In the genomic region with DNA sequence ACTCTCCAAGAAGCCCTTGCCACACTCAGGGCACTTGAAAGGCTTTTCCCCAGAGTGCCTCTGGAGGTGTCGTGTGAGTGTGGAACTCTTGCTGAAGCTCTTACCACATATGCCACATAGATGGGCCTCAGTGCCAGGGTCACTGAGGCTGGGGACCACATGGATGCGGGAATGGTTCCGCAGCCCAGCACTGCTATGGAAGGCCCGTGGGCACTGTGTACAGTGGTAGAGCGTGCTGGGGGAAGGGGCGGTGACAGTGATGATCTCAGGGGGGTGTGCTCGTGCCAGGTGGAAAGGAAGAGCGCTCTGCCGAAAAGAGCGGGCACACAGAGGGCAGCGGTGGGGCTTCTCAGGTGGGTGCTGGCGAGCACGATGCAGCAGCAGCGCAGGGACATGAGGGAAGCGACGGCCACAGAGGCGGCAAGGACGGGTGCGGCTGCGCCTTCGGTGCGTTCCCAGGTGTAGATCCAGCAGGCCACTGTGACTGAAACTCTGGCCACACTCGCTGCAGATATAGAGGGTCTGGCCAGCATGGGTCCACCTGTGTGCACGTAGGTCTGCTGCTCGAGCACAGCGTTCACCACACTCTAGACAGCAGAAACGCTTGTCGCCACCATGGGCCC, we compare ENCODE assay signal across 12 mouse cellular contexts. TPM values are rescaled to one million over a fixed set of nuclear protein-coding genes. Genes with fewer than 3 reads are reported as not detected.
A peak's percentile ranks its signal among the peaks of the same experiment; 100 is the strongest.
DNase-seq lines count a peak whose midpoint lies in the region; ATAC-seq and TF ChIP-seq lines count a peak whose summit lies in the region.
"Had no signal": no experiment of that assay in that cellular context is flagged by ENCODE, and none has a peak within 500 bp of the region (broad histone marks: within the 10 kb centered on the region; RNA-seq: fewer than 3 reads in every experiment).

No protein-coding gene starts in this region.

- no peaks in the 10 kb centered on the region for H3K27me3 ChIP-seq in kidney, embryonic 14.5 days (ENCODE audit: control insufficient read depth, insufficient read depth, low read length)
- no peaks in the 10 kb centered on the region for H3K27me3 ChIP-seq in testis, adult 2 months (ENCODE audit: control insufficient read depth, insufficient read depth, low read length)
- no peaks in the 10 kb centered on the region for H3K27me3 ChIP-seq in liver, embryonic 14.5 days (ENCODE audit: control insufficient read depth, insufficient read depth, low read length)
- H3K27me3 ChIP-seq: forebrain, embryonic 13.5 days; limb, embryonic 15.5 days had no signal

- H3K9me3 ChIP-seq in kidney, embryonic 14.5 days (ENCODE audit: control insufficient read depth, low read length): no peaks in the 10 kb centered on the region
- H3K9me3 ChIP-seq in liver, embryonic 14.5 days (ENCODE audit: control insufficient read depth, low read length): no peaks in the 10 kb centered on the region
- H3K9me3 ChIP-seq: forebrain, embryonic 13.5 days; limb, embryonic 15.5 days had no signal

- TF ChIP-seq EP300 in liver, embryonic 14.5 days (IDR thresholded peaks at IDR 0.05; ENCODE audit: low read depth): no peak

- no peak overlapping the region for H3K27ac ChIP-seq in kidney, embryonic 14.5 days (ENCODE audit: low read depth, low read length)
- no peak overlapping the region for H3K27ac ChIP-seq in testis, adult 2 months (ENCODE audit: control insufficient read depth, insufficient read depth, low read depth, low read length)
- no peak overlapping the region for H3K27ac ChIP-seq in liver, embryonic 14.5 days
- H3K27ac ChIP-seq: forebrain, embryonic 13.5 days; limb, embryonic 15.5 days had no signal

- peak; percentile 26; the same call in 1 of the 2 replicates for ATAC-seq in kidney, embryonic 14.5 days (ENCODE audit: low FRiP score, low TSS enrichment)
- 0 out of 2 replicates have a peak, but pooled peaks have one; percentile 13 for ATAC-seq in liver, embryonic 14.5 days (ENCODE audit: insufficient read depth)
- ATAC-seq: forebrain, embryonic 13.5 days had no signal

- no peak for TF ChIP-seq CTCF in testis, adult 2 months (IDR thresholded peaks at IDR 0.05; ENCODE audit: control insufficient read depth, insufficient read depth, insufficient replicate concordance, low read depth, low read length)
- no peak for TF ChIP-seq CTCF in liver, embryonic 14.5 days (IDR thresholded peaks at IDR 0.05; ENCODE audit: low read depth)

- WGBS in kidney, embryonic 14.5 days: 79% methylated on average over 28 of the region's 28 CpGs
- WGBS in liver, embryonic 14.5 days (ENCODE audit: insufficient replicate concordance): 86% methylated on average over 28 of the region's 28 CpGs

- DNase-seq in kidney, postnatal 36 days: no peak
- DNase-seq in testis, postnatal 10 days (ENCODE audit: low spot score): no peak
- no peak for DNase-seq in liver, embryonic 14.5 days (ENCODE audit: low read depth in 3 of 3, low spot score in 3 of 3)
- no peak for DNase-seq in thymus, postnatal 14 days
- no peak for DNase-seq in cerebellum, adult 9-11 months
- DNase-seq: gastrocnemius, postnatal 36 days; kidney, adult 18-20 months had no signal

- no peak overlapping the region for H3K9ac ChIP-seq in kidney, embryonic 14.5 days (ENCODE audit: low read depth, low read length)
- no peak overlapping the region for H3K9ac ChIP-seq in liver, embryonic 14.5 days (replicated peaks)
- H3K9ac ChIP-seq: forebrain, embryonic 13.5 days; limb, embryonic 15.5 days had no signal

- peaks cover 40% of the 10 kb centered on the region for H3K36me3 ChIP-seq in kidney, embryonic 14.5 days (ENCODE audit: control insufficient read depth, insufficient read depth, low read length)
- H3K36me3 ChIP-seq in testis, adult 2 months (ENCODE audit: control insufficient read depth, insufficient read depth, low read length): no peaks in the 10 kb centered on the region
- H3K36me3 ChIP-seq in liver, embryonic 14.5 days (replicated peaks; ENCODE audit: control insufficient read depth, insufficient read depth, low read depth): peaks cover 38% of the 10 kb centered on the region

- TF ChIP-seq POLR2A in testis, adult 2 months (IDR thresholded peaks at IDR 0.05; ENCODE audit: control insufficient read depth, low read depth, low read length): no peak; the same call in 1 of the 2 replicates

- no peak overlapping the region for H3K4me2 ChIP-seq in kidney, embryonic 14.5 days (replicated peaks; ENCODE audit: low read depth, low read length)
- H3K4me2 ChIP-seq in liver, embryonic 14.5 days (ENCODE audit: low read depth): no peak overlapping the region
- H3K4me2 ChIP-seq: forebrain, embryonic 13.5 days; limb, embryonic 15.5 days had no signal

- peaks cover 4% of the 10 kb centered on the region for H3K4me1 ChIP-seq in kidney, embryonic 14.5 days (ENCODE audit: control insufficient read depth, insufficient read depth, low read length)
- peaks cover 5% of the 10 kb centered on the region; the same call in 1 of the 2 replicates for H3K4me1 ChIP-seq in testis, adult 2 months (ENCODE audit: control insufficient read depth, insufficient read depth, low read length)
- peaks cover 3 to 4% of the 10 kb centered on the region in 2 experiments for H3K4me1 ChIP-seq in liver, embryonic 14.5 days (replicated peaks; ENCODE audit: control insufficient read depth in 2 of 2, insufficient read depth in 2 of 2, low read length in 1 of 2)

- H3K4me3 ChIP-seq in kidney, embryonic 14.5 days (ENCODE audit: low read length): no peak overlapping the region
- peak overlapping the region; percentile 6 for H3K4me3 ChIP-seq in testis, adult 2 months (ENCODE audit: control insufficient read depth, low read depth, low read length)
- no peak overlapping the region for H3K4me3 ChIP-seq in liver, embryonic 14.5 days (ENCODE audit: insufficient read depth in 1 of 2, low read depth in 2 of 2, low read length in 2 of 2)
- H3K4me3 ChIP-seq: forebrain, embryonic 13.5 days; limb, embryonic 15.5 days had no signal

RNA-seq across cellular contexts. Expression of gene Zfp692, which starts 10.0 kb away (rescaled TPM):
- 19.3 and 23.1 TPM in 2 replicates for polyA plus RNA-seq in kidney, embryonic 14.5 days (2014; fragmentation: Nextera tagmentation; extraction: Ambion mirVana)
- 11.2 and 14.0 TPM in 2 replicates for polyA plus RNA-seq in testis, adult 2 months (2012; rRNA removed)
- polyA plus RNA-seq in liver, embryonic 14.5 days (2012; rRNA removed): 18.7 and 19.8 TPM in 2 replicates
- polyA plus RNA-seq in liver, embryonic 14.5 days (2014; fragmentation: Nextera tagmentation; extraction: Ambion mirVana): 5.0 and 6.7 TPM in 2 replicates

RNA-seq across cellular contexts. Expression of gene Zfp672, which starts 13.3 kb away (rescaled TPM):
- polyA plus RNA-seq in kidney, embryonic 14.5 days (2014; fragmentation: Nextera tagmentation; extraction: Ambion mirVana): 34.4 and 34.5 TPM in 2 replicates
- 43.7 and 48.9 TPM in 2 replicates for polyA plus RNA-seq in testis, adult 2 months (2012; rRNA removed)
- polyA plus RNA-seq in liver, embryonic 14.5 days (2012; rRNA removed): 20.3 and 22.2 TPM in 2 replicates
- polyA plus RNA-seq in liver, embryonic 14.5 days (2014; fragmentation: Nextera tagmentation; extraction: Ambion mirVana): 39.1 and 48.6 TPM in 2 replicates

RNA-seq across cellular contexts. Expression of gene Sh3bp5l, which starts 13.6 kb away (rescaled TPM):
- 17.0 and 27.5 TPM in 2 replicates for polyA plus RNA-seq in kidney, embryonic 14.5 days (2014; fragmentation: Nextera tagmentation; extraction: Ambion mirVana)
- 8.6 and 9.5 TPM in 2 replicates for polyA plus RNA-seq in testis, adult 2 months (2012; rRNA removed)
- 9.0 and 9.1 TPM in 2 replicates for polyA plus RNA-seq in liver, embryonic 14.5 days (2012; rRNA removed)
- 9.1 and 12.4 TPM in 2 replicates for polyA plus RNA-seq in liver, embryonic 14.5 days (2014; fragmentation: Nextera tagmentation; extraction: Ambion mirVana)

RNA-seq across cellular contexts. Expression of gene 4930438A08Rik, which starts 42.3 kb away (rescaled TPM):
- polyA plus RNA-seq in kidney, embryonic 14.5 days (2014; fragmentation: Nextera tagmentation; extraction: Ambion mirVana): not detected in 2 replicates
- polyA plus RNA-seq in testis, adult 2 months (2012; rRNA removed): 0.13 and 0.75 TPM in 2 replicates
- polyA plus RNA-seq in liver, embryonic 14.5 days (2012; rRNA removed): 0.61 and 0.78 TPM in 2 replicates
- 0.99 and 1.0 TPM in 2 replicates for polyA plus RNA-seq in liver, embryonic 14.5 days (2014; fragmentation: Nextera tagmentation; extraction: Ambion mirVana)
- polyA plus RNA-seq: forebrain, embryonic 13.5 days; heart, postnatal 0 days had no signal
